In the genomic region with DNA sequence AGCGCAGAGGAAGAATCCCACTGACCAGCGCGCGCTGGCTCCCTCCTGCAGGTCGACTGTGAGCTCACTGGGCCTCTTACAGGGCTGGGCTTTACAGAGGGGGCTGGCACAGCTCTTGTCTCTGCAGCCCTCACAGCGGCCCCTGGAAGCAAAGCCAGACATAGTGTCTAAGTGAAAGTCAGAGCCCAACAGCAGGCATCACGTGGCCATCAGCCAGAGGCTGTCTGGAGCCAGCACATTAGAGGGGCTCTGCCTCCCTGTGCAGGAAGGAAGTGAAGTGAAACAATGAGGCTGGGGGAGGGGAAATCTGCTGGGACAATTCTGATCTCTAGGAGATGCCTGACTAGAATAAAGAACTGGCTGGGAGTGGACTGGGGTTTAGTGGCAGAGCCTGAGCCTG, we compare ENCODE assay signal across 9 mouse cellular contexts. TPM values are rescaled to one million over a fixed set of nuclear protein-coding genes. Genes with fewer than 3 reads are reported as not detected.
A peak's percentile ranks its signal among the peaks of the same experiment; 100 is the strongest.
DNase-seq lines count a peak whose midpoint lies in the region; ATAC-seq and TF ChIP-seq lines count a peak whose summit lies in the region.
"Had no signal": no experiment of that assay in that cellular context is flagged by ENCODE, and none has a peak within 500 bp of the region (broad histone marks: within the 10 kb centered on the region; RNA-seq: fewer than 3 reads in every experiment).

No protein-coding gene starts in this region.

- 11% methylated on average over 7 of the region's 7 CpGs for WGBS in intestine, embryonic 15.5 days
- 63% methylated on average over 7 of the region's 7 CpGs for WGBS in liver, adult 2 months

- no peak for TF ChIP-seq POLR2A in liver, adult 2 months (IDR thresholded peaks at IDR 0.05; ENCODE audit: extremely low read depth, insufficient read depth, low read length)
- no peak for TF ChIP-seq POLR2A in myocyte (IDR thresholded peaks at IDR 0.05; ENCODE audit: insufficient read length, low read depth)

- H3K27me3 ChIP-seq in intestine, embryonic 15.5 days (replicated peaks): no peaks in the 10 kb centered on the region
- no peaks in the 10 kb centered on the region for H3K27me3 ChIP-seq in liver, adult 2 months (ENCODE audit: control insufficient read depth, insufficient read depth, low read length)
- H3K27me3 ChIP-seq in myocyte (ENCODE audit: control insufficient read depth, insufficient read depth, insufficient read length): no peaks in the 10 kb centered on the region
- H3K27me3 ChIP-seq: Patski had no signal

- no peak; the same call in 1 of the 2 replicates for ATAC-seq in frontal cortex, adult (ENCODE audit: low TSS enrichment)
- peak; percentile 54 for ATAC-seq in granulocyte monocyte progenitor cell, adult 5-6 weeks (replicated peaks; ENCODE audit: poor library complexity, severe bottlenecking)
- ATAC-seq in intestine, embryonic 15.5 days: peak; percentile 84
- ATAC-seq: Patski had no signal

- H3K4me1 ChIP-seq in intestine, embryonic 15.5 days (replicated peaks): peaks cover 24% of the 10 kb centered on the region
- H3K4me1 ChIP-seq in liver, adult 2 months (ENCODE audit: control insufficient read depth, insufficient read depth, low read length): peaks cover 6% of the 10 kb centered on the region; the same call in 1 of the 2 replicates

- peak overlapping the region; percentile 24 for H3K4me2 ChIP-seq in intestine, embryonic 15.5 days (replicated peaks)
- H3K4me2 ChIP-seq in myocyte (ENCODE audit: low read depth): no peak overlapping the region

- no peaks in the 10 kb centered on the region for H3K9me3 ChIP-seq in intestine, embryonic 15.5 days

- no peak overlapping the region for H3K4me3 ChIP-seq in intestine, embryonic 15.5 days (replicated peaks)
- peak overlapping the region; percentile 38; the same call in 1 of the 2 replicates for H3K4me3 ChIP-seq in liver, adult 2 months (ENCODE audit: insufficient read depth, low read depth, low read length)
- no peak overlapping the region for H3K4me3 ChIP-seq in myocyte

- H3K79me2 ChIP-seq in liver, adult 2 months (ENCODE audit: control insufficient read depth, insufficient read depth, low read length): no peaks in the 10 kb centered on the region
- H3K79me2 ChIP-seq in myocyte (ENCODE audit: control insufficient read depth, insufficient read depth): no peaks in the 10 kb centered on the region

- H3K36me3 ChIP-seq in intestine, embryonic 15.5 days: no peaks in the 10 kb centered on the region
- no peaks in the 10 kb centered on the region for H3K36me3 ChIP-seq in liver, adult 2 months (ENCODE audit: control insufficient read depth, insufficient read depth, low read length)
- H3K36me3 ChIP-seq in myocyte (ENCODE audit: control insufficient read depth, insufficient read depth): no peaks in the 10 kb centered on the region

- H3ac ChIP-seq in myocyte (ENCODE audit: control insufficient read depth, insufficient read length): no peak overlapping the region

- peak; percentile 23 to 32 for DNase-seq in frontal cortex, postnatal 14 days (ENCODE audit: low spot score in 2 of 2)
- DNase-seq in adrenal gland, postnatal 36 days: peak; percentile 45 to 71
- no peak for DNase-seq in liver, adult 2 months (ENCODE audit: extremely low read depth, low read depth, low spot score)
- peak; percentile 59 to 71 for DNase-seq in thymus, postnatal 10 days (ENCODE audit: low spot score in 2 of 2)

- TF ChIP-seq CTCF in liver, adult 2 months (IDR thresholded peaks at IDR 0.05; ENCODE audit: low read depth, low read length): no peak

- H3K9ac ChIP-seq in intestine, embryonic 15.5 days: no peak overlapping the region
- H3K9ac ChIP-seq in liver, adult 2 months (ENCODE audit: low read depth, low read length): no peak overlapping the region; the same call in 1 of the 2 replicates

- H3K27ac ChIP-seq in intestine, embryonic 15.5 days: peak overlapping the region; percentile 63
- H3K27ac ChIP-seq in liver, adult 2 months (replicated peaks; ENCODE audit: insufficient read depth, low read depth, low read length): peak overlapping the region; percentile 43; the same call in 1 of the 2 replicates

TF ChIP-seq in myocyte, 11 proteins besides CTCF, POLR2A, EP300 and RAD21:
- peak; percentile 74 for TF ChIP-seq USF1 (IDR thresholded peaks at IDR 0.05; ENCODE audit: low read depth)
- TF ChIP-seq MYOG (IDR thresholded peaks at IDR 0.05; ENCODE audit: control insufficient read depth in 1 of 3, insufficient read depth in 1 of 3, insufficient read length in 2 of 3, low read depth in 2 of 3): no peak

RNA-seq across cellular contexts. Expression of gene Tmem40, which starts 2.0 kb away (rescaled TPM):
- under 1 TPM in 1 of 2 experiments, not detected in 1; 0.33 TPM for total RNA-seq in adrenal gland, postnatal 36 days (2021)
- 11.4 and 12.3 TPM in 2 replicates for total RNA-seq in granulocyte monocyte progenitor cell, adult 5-6 weeks (2014; fragmentation: Nextera tagmentation)
- 17.4 and 25.3 TPM in 2 replicates for total RNA-seq in granulocyte monocyte progenitor cell, adult 5-6 weeks (2017)
- 0.78 and 1.2 TPM in 2 replicates for polyA plus RNA-seq in intestine, embryonic 15.5 days (2015; fragmentation: Nextera tagmentation; extraction: Ambion mirVana)
- not detected in 2 replicates for total RNA-seq in liver, adult 2 months (2014; rRNA removed)
- polyA plus RNA-seq in liver, adult 2 months (2012; rRNA removed): 0.10 TPM in 1 of 2 replicates, not detected in the other
- 0.37 TPM for polyA plus RNA-seq in myocyte (2012; fragmentation: generic; extraction: Trizol)
- polyA plus RNA-seq: Patski had no signal

RNA-seq across cellular contexts. Expression of gene Cand2, which starts 10.2 kb away (rescaled TPM):
- 10 to 100 TPM; 10.4 to 12.7 TPM for total RNA-seq in adrenal gland, postnatal 36 days (2021)
- 2.2 and 2.9 TPM in 2 replicates for total RNA-seq in granulocyte monocyte progenitor cell, adult 5-6 weeks (2014; fragmentation: Nextera tagmentation)
- 0.95 and 1.2 TPM in 2 replicates for total RNA-seq in granulocyte monocyte progenitor cell, adult 5-6 weeks (2017)
- polyA plus RNA-seq in intestine, embryonic 15.5 days (2015; fragmentation: Nextera tagmentation; extraction: Ambion mirVana): 16.8 and 17.2 TPM in 2 replicates
- total RNA-seq in liver, adult 2 months (2014; rRNA removed): 0.18 and 0.40 TPM in 2 replicates
- 0.25 and 0.57 TPM in 2 replicates for polyA plus RNA-seq in liver, adult 2 months (2012; rRNA removed)
- 31.3 TPM for polyA plus RNA-seq in myocyte (2012; fragmentation: generic; extraction: Trizol)

RNA-seq across cellular contexts. Expression of gene Rpl32, which starts 44.4 kb away (rescaled TPM):
- total RNA-seq in adrenal gland, postnatal 36 days (2021): 1,000 to 10,000 TPM; 1,143 to 1,221 TPM
- total RNA-seq in granulocyte monocyte progenitor cell, adult 5-6 weeks (2014; fragmentation: Nextera tagmentation): 4,964 and 5,314 TPM in 2 replicates
- 4,316 and 4,490 TPM in 2 replicates for total RNA-seq in granulocyte monocyte progenitor cell, adult 5-6 weeks (2017)
- polyA plus RNA-seq in intestine, embryonic 15.5 days (2015; fragmentation: Nextera tagmentation; extraction: Ambion mirVana): 2,172 and 2,428 TPM in 2 replicates
- total RNA-seq in liver, adult 2 months (2014; rRNA removed): 1,017 and 1,033 TPM in 2 replicates
- 177 and 193 TPM in 2 replicates for polyA plus RNA-seq in liver, adult 2 months (2012; rRNA removed)
- 4,367 TPM for polyA plus RNA-seq in myocyte (2012; fragmentation: generic; extraction: Trizol)

Comparison
In these comparisons a context has a peak if more than half of its experiments do, and no peak if none do; other contexts are left out.
1. RNA of gene Tmem40, which starts 2.0 kb away (total RNA-seq): 11.4 to 25.3 TPM in granulocyte monocyte progenitor cell, adult 5-6 weeks; 0.33 TPM in adrenal gland, postnatal 36 days and not detected in liver, adult 2 months; every median in the first group is over 4 times any median in the second.